Mouse (Mus musculus): ENCODE measurements around the gene Med25.

Med25 gene

GRCm38 (mm10) chr7:44862434-44862833 is 30.1 kb downstream of the Med25 start:
- no peak for DNase-seq

DNA sequence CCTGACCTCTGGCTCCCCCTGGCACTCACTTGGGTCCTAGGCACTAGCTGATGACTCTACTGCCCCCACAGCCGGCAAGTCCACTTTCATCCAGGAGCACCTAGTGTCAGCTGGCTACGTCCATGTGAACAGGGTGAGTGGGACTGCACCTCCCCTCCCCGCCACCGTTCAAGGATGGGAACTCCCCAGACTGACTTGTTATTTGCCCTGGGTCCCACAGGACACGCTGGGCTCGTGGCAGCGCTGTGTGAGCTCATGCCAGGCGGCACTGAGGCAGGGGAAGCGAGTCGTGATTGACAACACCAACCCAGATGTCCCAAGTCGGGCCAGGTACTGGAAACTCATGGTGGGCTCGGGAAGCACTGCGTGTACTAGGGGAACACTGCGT is 31.1 kb downstream of the Med25 start:
- no peak for DNase-seq

GRCm38 (mm10) chr7:44860576-44861428 is 31.7 kb downstream of the Med25 start:
- DNase-seq: peak; percentile 70 to 80

GRCm38 (mm10) chr7:44859896-44860295 is 32.6 kb downstream of the Med25 start:
- no peak for DNase-seq

DNA sequence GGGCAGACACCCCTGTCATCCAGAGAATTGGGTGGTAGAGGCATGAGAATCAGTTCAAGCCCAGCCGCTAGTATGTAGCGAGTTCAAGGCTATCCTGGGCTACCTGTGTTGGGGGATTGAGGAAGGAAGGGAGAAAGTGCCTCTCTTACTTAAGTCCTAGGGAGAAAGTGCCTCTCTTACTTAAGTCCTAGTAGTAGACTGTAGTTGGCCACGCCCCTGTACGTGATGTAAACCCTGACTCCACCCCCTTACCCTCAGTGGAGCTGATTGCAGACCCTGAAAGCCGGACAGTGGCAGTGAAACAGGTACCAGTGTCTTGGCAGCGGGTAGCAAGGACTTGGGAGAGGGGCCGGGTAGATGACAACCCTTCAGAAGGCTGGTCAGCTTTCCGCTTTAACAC is 34.6 kb downstream of the Med25 start:
- no peak for DNase-seq

GRCm38 (mm10) chr7:44857042-44857552 is 35.4 kb downstream of the Med25 start, which contains the start of gene Pnkp:
TSS of gene Pnkp (plus strand) at chr7:44857139.
- DNase-seq: peak; percentile 81 to 86

- no peak for DNase-seq
Observed at GRCm38 (mm10) chr7:44856265-44856916, 36.1 kb downstream of the Med25 start.

DNA sequence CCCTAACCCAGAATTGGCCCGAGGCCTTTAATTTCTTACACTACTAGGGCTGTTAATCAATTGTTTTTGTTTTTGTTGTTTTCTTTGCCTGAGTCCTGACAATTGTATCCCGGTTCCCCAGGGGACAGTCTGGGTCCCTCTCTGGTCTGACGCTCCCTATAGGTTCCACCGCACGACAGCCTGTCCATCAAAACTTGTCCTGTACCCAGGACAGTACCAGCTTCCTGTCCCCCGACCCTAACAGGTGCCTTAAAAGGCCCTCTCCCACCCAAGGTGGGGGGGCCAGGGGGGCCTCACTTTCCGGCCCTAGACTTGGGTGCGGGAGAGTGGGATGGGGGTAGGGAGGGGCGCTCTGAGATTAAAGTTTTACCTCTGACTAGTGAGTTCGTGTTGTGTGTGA is 37.5 kb downstream of the Med25 start:
- no peak for DNase-seq

GRCm38 (mm10) chr7:44854356-44855031 is 38.0 kb downstream of the Med25 start:
- DNase-seq: peak; percentile 83 to 85

DNA sequence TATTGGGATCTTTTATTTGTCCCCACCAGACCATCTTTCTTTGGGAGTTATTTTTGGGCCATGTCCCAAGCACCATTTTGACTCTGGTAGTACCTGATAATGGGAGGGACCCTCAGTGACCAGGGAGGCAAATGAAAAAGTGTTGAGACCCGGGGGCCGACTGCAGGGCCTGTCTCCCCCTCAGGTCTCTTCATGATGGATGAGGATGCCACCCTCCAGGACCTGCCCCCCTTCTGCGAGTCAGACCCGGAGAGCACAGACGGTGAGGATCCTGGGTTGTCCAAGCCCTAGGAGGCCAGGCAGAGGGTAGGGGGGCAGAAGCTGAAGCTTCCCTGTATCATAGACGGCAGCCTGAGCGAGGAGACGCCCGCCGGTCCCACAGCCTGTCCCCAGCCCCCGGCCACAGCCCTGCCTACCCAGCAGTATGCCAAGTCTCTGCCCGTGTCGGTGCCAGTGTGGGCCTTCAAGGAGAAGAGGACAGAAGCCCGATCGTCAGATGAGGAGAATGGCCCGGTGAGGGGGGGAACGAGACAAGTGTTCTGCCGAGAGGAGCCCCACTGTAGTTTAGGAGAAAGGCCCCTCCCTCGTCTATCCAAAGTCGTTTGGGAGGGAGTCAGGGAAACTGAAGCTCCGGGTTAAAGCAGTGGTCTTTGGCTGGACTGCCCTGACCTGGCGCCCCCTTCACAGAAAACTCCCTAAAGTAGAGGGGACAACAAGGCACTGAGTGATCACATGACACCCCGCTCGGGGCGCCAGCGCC is 38.7 kb downstream of the Med25 start:
- peak; percentile 36 to 42 for DNase-seq

GRCm38 (mm10) chr7:44853065-44853464 is 39.4 kb downstream of the Med25 start:
- no peak for DNase-seq

DNA sequence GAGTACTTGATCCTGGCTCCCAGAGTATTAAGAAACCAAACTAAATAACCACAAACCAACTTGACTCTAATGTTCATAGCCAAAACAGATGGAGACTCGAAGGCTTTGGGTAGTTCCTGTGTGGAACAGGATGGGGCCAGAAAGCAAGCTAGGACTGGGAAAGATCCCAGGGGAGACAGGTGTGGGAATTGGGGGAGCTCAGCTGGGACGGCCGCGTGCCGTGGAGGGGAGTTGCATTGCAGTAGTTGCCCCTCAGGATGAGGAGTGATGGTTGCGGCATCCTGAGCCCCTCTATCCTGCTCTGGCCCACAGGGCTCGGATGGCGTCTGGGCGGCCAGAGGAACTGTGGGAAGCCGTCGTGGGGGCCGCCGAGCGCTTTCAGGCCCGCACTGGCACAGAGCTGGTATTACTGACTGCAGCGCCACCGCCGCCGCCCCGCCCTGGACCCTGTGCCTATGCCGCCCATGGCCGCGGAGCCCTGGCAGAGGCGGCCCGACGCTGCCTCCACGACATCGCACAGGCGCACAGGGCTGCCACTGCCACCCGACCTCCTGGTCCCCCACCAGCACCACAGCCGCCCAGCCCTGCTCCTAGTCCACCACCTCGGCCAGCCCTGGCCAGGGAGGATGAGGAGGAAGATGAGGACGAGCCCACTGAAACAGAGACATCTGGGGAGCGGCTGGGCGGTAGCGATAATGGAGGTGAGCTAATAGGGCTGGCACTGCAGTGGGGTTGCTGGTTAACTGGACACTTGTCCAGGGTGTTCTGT is 40.1 kb downstream of the Med25 start:
- peak in 1 of 2 experiments; percentile 40 for DNase-seq

DNA sequence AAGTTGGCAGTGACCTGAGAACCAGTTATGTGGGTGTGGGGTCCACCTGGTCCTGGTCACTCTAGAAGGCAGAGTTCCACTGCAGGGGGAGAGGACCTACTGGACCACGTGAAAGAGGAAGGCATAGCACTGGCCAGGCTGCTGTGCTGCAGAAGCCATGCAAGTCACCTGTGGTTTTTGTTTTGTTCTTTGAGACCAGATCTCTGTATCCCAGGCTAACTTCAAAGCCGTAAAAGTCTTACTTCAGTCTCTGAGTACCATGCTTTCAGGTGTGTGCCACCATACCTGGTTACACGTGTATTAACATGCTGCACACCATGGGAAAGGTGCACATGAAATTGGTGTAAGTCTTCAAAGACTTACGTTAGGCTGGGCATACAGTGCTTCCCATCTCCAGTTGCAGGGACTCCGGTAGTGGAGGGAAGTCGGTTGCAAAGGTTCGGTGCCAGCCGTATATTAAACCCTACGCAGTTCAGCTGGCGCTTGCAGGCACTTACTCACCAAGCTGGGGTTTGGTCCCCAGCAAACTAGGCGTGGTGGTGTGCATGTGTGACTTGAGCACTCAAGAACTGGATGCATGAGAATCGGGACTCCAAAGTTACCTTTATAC is 40.8 kb downstream of the Med25 start:
- DNase-seq: no peak

DNA sequence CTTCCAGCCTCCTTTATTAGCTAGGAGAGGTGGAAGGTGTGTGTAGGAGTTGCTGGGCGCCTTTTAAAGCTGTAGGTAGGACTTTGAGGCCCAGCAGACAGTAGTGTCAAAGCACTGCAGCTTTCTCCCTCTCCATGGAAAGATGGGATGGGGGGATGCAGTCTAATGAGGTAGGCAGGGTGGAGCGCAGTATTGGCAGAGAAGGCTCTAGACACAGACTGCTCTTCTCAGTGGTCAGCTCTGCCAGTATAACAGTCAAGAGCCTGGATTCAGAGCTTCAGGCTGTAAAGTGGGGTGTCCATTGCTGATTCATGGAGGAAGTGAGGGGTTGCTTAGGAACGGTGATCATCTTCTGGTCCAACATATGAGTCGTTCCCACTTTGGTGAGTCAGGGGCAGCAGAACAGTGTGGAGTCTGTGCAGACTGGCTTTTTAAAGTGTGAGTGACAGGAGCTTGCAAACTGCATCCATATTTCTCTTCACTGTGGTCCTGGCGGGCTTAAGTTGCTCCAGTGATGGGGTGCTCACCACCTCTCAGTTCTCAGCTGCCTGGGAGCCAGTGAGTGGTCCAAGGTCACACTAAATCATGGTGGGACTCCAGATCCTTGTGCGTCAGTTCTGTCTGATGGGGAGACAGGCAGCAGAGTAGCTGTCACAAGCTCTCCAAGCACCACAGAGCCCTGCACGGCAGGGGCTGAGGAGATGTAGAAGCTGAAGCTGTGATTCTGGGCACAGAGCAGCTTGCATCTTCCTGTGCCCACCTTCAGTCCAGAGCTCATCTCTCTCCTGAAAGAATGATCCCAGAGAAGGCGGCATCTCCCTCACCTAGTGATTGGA is 41.5 kb downstream of the Med25 start:
- DNase-seq: no peak

GRCm38 (mm10) chr7:44850146-44850545 is 42.4 kb downstream of the Med25 start:
- peak; percentile 74 to 81 for DNase-seq

GRCm38 (mm10) chr7:44849416-44850111 is 42.9 kb downstream of the Med25 start:
- peak; percentile 91 to 92 for DNase-seq

DNA sequence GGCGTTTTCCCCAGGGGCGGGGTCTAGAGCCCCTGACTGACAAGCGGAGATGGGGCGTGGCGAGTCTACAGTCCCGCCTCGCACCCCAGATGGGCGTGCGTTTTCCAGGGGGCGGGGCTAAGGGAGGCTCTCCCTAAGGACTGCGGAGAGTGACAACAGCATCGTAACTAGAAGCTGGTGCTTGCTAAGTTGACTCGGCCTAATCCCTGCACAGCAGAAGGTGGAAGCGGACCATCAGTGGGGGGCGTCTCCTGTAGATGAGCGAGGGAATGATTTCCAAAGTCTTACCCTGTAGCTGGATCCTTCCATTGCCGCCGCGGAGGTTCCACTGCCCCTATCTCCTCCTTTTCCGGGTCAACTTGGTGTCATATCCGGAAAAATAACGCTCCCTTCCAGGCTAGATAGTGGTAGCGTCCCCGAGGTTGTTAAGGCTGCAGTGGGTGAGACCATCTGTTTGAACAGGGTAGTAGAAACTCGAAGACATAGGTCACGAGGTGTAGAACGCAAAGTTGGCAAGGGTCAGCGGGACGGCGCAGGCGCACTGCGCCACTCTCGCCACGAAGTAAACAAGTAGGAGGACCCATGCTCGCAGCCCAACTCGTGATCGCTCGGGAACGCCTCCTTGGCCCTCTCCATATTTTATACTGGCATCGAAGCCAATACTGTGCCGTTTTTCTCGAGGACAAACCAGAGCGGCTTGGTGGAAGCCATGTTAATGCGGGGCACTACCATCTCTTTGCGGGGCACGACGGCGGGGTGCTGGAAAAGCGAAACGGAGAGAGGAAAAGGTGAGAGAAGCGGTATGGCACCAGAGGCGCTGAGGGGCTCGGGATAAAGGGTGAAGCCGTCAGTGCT is 43.7 kb downstream of the Med25 start, which contains the start of the genes Akt1s1 and Tbc1d17:
Gene Akt1s1, plus strand, starts transcription at position 431 of the 855 bp plus-strand sequence.
Gene Tbc1d17, minus strand, starts transcription at position 519 of the 855 bp plus-strand sequence.
- peak; percentile 99 for DNase-seq

- DNase-seq: peak in 1 of 2 experiments; percentile 43
Observed at GRCm38 (mm10) chr7:44847772-44848171, 44.7 kb downstream of the Med25 start.
